Mouse (Mus musculus): Measurements from ENCODE around the gene Parp6.
A peak's percentile ranks its signal among the peaks of the same experiment; 100 is the strongest.

The Parp6 gene

GRCm38 (mm10) chr9:59687416-59688046, 70.4 kb downstream of the Parp6 start:
- peak; percentile 75 for DNase-seq

- peak; percentile 88 for DNase-seq
These were observed 74.6 kb downstream of the Parp6 start for GRCm38 (mm10) chr9:59691635-59692094.

GRCm38 (mm10) chr9:59692145-59692544, 75.1 kb downstream of the Parp6 start:
- peak; percentile 56 for DNase-seq

- no peak for DNase-seq
These were observed 77.7 kb downstream of the Parp6 start for GRCm38 (mm10) chr9:59694571-59695450.

DNA sequence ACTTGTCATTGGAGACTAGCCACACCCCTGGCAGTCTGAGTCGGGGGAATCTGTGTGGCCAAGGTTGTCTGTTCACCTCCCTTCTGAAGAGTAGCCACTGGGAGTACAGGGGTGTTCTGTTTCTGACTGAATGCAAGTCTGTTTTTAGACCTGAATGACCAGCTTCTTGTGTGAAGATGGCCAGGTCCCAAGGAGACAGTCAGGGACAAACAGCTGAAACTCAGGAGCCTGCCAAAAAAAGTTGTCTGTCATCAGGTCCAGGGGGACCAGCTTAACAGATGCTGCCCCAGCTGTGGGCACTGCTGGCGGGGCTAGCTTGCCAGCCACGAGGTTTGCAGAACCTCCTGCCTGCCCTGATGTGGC, 78.3 kb downstream of the Parp6 start:
- DNase-seq, result no peak

DNA sequence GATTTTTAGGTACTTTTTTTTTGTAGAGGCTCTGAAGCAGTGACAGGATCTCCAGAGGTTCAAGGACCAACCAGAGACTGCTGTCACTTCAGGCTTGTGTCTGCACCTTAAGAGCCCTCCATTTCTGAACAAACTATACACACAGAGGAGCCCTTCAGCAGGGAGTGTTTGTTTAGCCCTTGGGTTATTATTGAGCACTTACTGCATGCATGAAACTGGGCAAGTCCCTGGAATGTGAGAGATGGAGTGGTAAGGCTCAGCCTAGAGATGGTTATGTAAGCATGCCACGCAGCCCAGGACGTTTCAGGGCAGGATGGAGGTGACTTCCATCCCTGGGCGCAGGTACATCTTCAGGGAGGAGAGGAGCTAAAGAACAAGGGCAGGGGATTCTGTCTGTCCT, 79.3 kb downstream of the Parp6 start:
- no peak for DNase-seq

Measured in right cerebral cortex, postnatal 25 days (tissue).